Mouse (Mus musculus) myocyte (in vitro differentiated cells): ENCODE results near the gene Errfi1.

ENCODE experiments used
- MYOG ChIP-seq, 3 experiments: IDR thresholded peaks; one replicate each; pipeline ENCODE4 v1.6.1; 2011; ENCODE audit warnings: control low read depth in 2 of 3, low read depth in 2 of 3, mild to moderate bottlenecking in 2 of 3; ENCODE audit not compliant: insufficient read length in 2 of 3, control insufficient read depth in 1 of 3, insufficient read depth in 1 of 3
- POLR2A ChIP-seq: IDR thresholded peaks from one replicate; pipeline ENCODE4 v1.6.1; 2011; ENCODE audit warnings: low read depth, mild to moderate bottlenecking, control low read depth, moderate library complexity; ENCODE audit not compliant: insufficient read length
- POLR2AphosphoS2 ChIP-seq: IDR thresholded peaks from one replicate; pipeline ENCODE4 v1.6.1; 2011; ENCODE audit warnings: low read depth, control low read depth; ENCODE audit not compliant: insufficient read length
- SRF ChIP-seq: IDR thresholded peaks from one replicate; pipeline ENCODE4 v1.6.1; 2011; ENCODE audit warnings: low read depth; ENCODE audit not compliant: control insufficient read depth, insufficient read length

DNA sequence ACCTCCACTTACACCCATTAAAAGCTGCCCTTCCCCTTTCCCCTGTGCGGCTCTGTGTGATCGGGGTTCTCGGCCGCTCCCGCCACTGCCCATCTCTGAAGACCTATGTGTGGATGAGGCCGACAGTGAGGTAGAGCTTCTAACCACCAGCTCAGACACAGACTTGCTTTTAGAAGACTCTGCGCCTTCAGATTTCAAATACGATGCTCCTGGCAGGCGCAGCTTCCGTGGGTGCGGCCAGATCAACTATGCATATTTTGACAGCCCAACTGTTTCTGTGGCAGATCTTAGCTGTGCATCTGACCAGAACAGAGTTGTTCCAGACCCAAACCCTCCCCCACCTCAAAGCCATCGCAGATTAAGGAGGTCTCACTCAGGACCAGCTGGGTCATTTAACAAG lies 12.8 kb downstream of the Errfi1 start:
- TF ChIP-seq POLR2AphosphoS2, result no peak
- TF ChIP-seq SRF, result no peak
- no peak for TF ChIP-seq MYOG (IDR thresholded peaks at IDR 0.05; ENCODE audit: control insufficient read depth in 1 of 3, insufficient read depth in 1 of 3, insufficient read length in 2 of 3, low read depth in 2 of 3)
- no peak for TF ChIP-seq POLR2A
